In the genomic region with DNA sequence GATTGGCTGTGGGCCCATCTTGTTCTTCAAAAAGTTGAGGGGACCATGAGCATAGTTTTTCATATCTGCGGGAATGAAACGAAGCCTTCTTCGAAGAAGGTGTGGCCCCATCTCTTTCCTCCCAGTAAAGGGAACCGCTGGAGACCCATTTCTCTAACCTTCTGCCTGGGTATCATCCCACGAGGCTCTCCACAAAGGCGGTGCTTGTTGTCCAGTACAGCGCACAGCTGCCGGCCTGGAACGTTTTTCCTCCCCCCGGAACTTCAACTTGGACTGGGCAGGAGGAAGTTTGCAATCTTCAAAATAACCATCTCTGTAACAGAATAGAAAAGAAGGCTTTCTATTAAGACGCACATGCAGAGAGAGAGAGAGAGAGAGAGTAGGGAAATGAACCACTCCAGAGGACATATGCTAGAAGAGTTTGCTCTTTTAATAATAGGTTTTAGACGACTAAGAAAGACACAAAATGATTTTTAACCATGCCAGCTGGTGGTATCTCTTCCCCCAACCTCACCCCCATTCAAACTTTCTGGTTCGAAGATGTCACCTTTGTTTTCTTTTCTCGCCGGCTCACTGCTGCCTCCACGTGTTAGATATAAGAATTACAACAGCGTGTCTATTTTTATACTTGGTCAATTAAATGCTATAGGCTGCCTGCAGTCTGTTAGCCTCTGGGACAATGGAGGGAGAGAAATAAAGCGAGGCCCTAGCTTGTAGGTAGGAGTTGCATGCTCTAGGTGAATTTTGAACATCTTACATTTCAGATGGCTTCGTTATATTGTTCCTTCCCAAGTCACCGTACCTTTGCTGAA, we compare ENCODE assay signal across 8 mouse cellular contexts. TPM values are rescaled to one million over a fixed set of nuclear protein-coding genes. Genes with fewer than 3 reads are reported as not detected.
DNase-seq lines count a peak whose midpoint lies in the region; ATAC-seq and TF ChIP-seq lines count a peak whose summit lies in the region.
"Had no signal": no experiment of that assay in that cellular context is flagged by ENCODE, and none has a peak within 500 bp of the region (broad histone marks: within the 10 kb centered on the region; RNA-seq: fewer than 3 reads in every experiment).

No protein-coding gene starts in this region.

- WGBS in heart, embryonic 13.5 days, result 40% methylated on average over 20 of the region's 20 CpGs
- WGBS in liver, embryonic 14.5 days (ENCODE audit: insufficient replicate concordance), result 42% methylated on average over 20 of the region's 20 CpGs
- 40% methylated on average over 20 of the region's 20 CpGs for WGBS in neural tube, embryonic 13.5 days

- TF ChIP-seq EP300 in liver, embryonic 14.5 days (IDR thresholded peaks at IDR 0.05; ENCODE audit: low read depth), result no peak

- H3K36me3 ChIP-seq in E14TG2a.4 (ENCODE audit: insufficient read depth, low read length), result no peaks in the 10 kb centered on the region
- no peaks in the 10 kb centered on the region for H3K36me3 ChIP-seq in heart, embryonic 13.5 days
- no peaks in the 10 kb centered on the region for H3K36me3 ChIP-seq in liver, embryonic 14.5 days (replicated peaks; ENCODE audit: control insufficient read depth, insufficient read depth, low read depth)
- H3K36me3 ChIP-seq in neural tube, embryonic 13.5 days, result no peaks in the 10 kb centered on the region

- peak; percentile 70 for DNase-seq in embryo, embryonic 10 days (ENCODE audit: low spot score)
- peak; percentile 68 for DNase-seq in kidney, postnatal 10 days
- peak in 2 of 3 experiments; percentile 31 to 39 for DNase-seq in liver, embryonic 14.5 days (ENCODE audit: low read depth in 3 of 3, low spot score in 3 of 3)

- peak; percentile 55 for ATAC-seq in activated CD4-positive, CD25-positive, alpha-beta regulatory T cell, adult 4 months
- no peak for ATAC-seq in heart, embryonic 13.5 days (ENCODE audit: extremely low read depth, insufficient number of reproducible peaks, low FRiP score, low TSS enrichment)
- ATAC-seq in liver, embryonic 14.5 days (ENCODE audit: insufficient read depth), result no peak
- ATAC-seq in neural tube, embryonic 13.5 days (ENCODE audit: low read depth), result no peak

- peak overlapping the region; percentile 89 for H3K27ac ChIP-seq in heart, embryonic 13.5 days (replicated peaks)
- H3K27ac ChIP-seq in liver, embryonic 14.5 days, result no peak overlapping the region
- peak overlapping the region; percentile 69 for H3K27ac ChIP-seq in neural tube, embryonic 13.5 days (replicated peaks)
- H3K27ac ChIP-seq: macrophage had no signal

- no peak overlapping the region for H3K4me3 ChIP-seq in E14TG2a.4 (replicated peaks; ENCODE audit: low read length)
- no peak overlapping the region for H3K4me3 ChIP-seq in heart, embryonic 13.5 days
- H3K4me3 ChIP-seq in liver, embryonic 14.5 days (ENCODE audit: insufficient read depth in 1 of 2, low read depth in 2 of 2, low read length in 2 of 2), result no peak overlapping the region
- no peak overlapping the region for H3K4me3 ChIP-seq in neural tube, embryonic 13.5 days

- H3K9me3 ChIP-seq in E14TG2a.4 (ENCODE audit: low read length), result no peaks in the 10 kb centered on the region
- H3K9me3 ChIP-seq in heart, embryonic 13.5 days, result no peaks in the 10 kb centered on the region
- no peaks in the 10 kb centered on the region for H3K9me3 ChIP-seq in liver, embryonic 14.5 days (ENCODE audit: control insufficient read depth, low read length)
- H3K9me3 ChIP-seq in neural tube, embryonic 13.5 days, result no peaks in the 10 kb centered on the region

- peak overlapping the region; percentile 32; the same call in 1 of the 2 replicates for H3K4me2 ChIP-seq in heart, embryonic 13.5 days
- peak overlapping the region; percentile 20; the same call in 1 of the 2 replicates for H3K4me2 ChIP-seq in liver, embryonic 14.5 days (ENCODE audit: low read depth)
- no peak overlapping the region for H3K4me2 ChIP-seq in neural tube, embryonic 13.5 days

- no peak overlapping the region for H3K9ac ChIP-seq in heart, embryonic 13.5 days
- H3K9ac ChIP-seq in liver, embryonic 14.5 days (replicated peaks), result no peak overlapping the region
- no peak overlapping the region for H3K9ac ChIP-seq in neural tube, embryonic 13.5 days

- peaks cover 29% of the 10 kb centered on the region for H3K4me1 ChIP-seq in E14TG2a.4 (replicated peaks; ENCODE audit: low read depth, low read length)
- H3K4me1 ChIP-seq in heart, embryonic 13.5 days, result peaks cover 29% of the 10 kb centered on the region
- H3K4me1 ChIP-seq in liver, embryonic 14.5 days (replicated peaks; ENCODE audit: control insufficient read depth in 2 of 2, insufficient read depth in 2 of 2, low read length in 1 of 2), result 0 out of 4 replicates have a peak, but pooled peaks cover 0 to 4% of the 10 kb centered on the region in 2 experiments
- H3K4me1 ChIP-seq in neural tube, embryonic 13.5 days (replicated peaks), result peaks cover 25% of the 10 kb centered on the region

- TF ChIP-seq CTCF in E14TG2a.4 (conservative IDR thresholded peaks at IDR 0.05; ENCODE audit: low read length), result peak; percentile 99
- TF ChIP-seq CTCF in liver, embryonic 14.5 days (IDR thresholded peaks at IDR 0.05; ENCODE audit: low read depth), result peak; percentile 72

- peaks cover 2% of the 10 kb centered on the region for H3K27me3 ChIP-seq in E14TG2a.4 (ENCODE audit: insufficient read depth, low read length)
- no peaks in the 10 kb centered on the region for H3K27me3 ChIP-seq in heart, embryonic 13.5 days (replicated peaks)
- H3K27me3 ChIP-seq in liver, embryonic 14.5 days (ENCODE audit: control insufficient read depth, insufficient read depth, low read length), result no peaks in the 10 kb centered on the region
- H3K27me3 ChIP-seq in neural tube, embryonic 13.5 days, result no peaks in the 10 kb centered on the region

RNA-seq across cellular contexts. Expression of gene Abhd12b, which starts 9.1 kb away (rescaled TPM):
- polyA plus RNA-seq in activated CD4-positive, CD25-positive, alpha-beta regulatory T cell, adult 4 months (2017; shearing (Covaris generic)), result 1 to 10 TPM; 1.0 to 1.2 TPM
- not detected in 2 replicates for polyA plus RNA-seq in heart, embryonic 13.5 days (2015; fragmentation: Nextera tagmentation; extraction: Ambion mirVana)
- polyA plus RNA-seq in liver, embryonic 14.5 days (2012; rRNA removed), result not detected in 2 replicates
- polyA plus RNA-seq in liver, embryonic 14.5 days (2014; fragmentation: Nextera tagmentation; extraction: Ambion mirVana), result not detected in 2 replicates
- polyA plus RNA-seq in neural tube, embryonic 13.5 days (2015; fragmentation: Nextera tagmentation; extraction: Ambion mirVana), result 0.13 TPM in 1 of 2 replicates, not detected in the other
- polyA plus RNA-seq: macrophage had no signal

RNA-seq across cellular contexts. Expression of gene Nin, which starts 31.3 kb away (rescaled TPM):
- 10 to 100 TPM; 19.2 to 24.3 TPM for polyA plus RNA-seq in activated CD4-positive, CD25-positive, alpha-beta regulatory T cell, adult 4 months (2017; shearing (Covaris generic))
- 6.0 and 7.1 TPM in 2 replicates for polyA plus RNA-seq in heart, embryonic 13.5 days (2015; fragmentation: Nextera tagmentation; extraction: Ambion mirVana)
- 2.9 and 3.9 TPM in 2 replicates for polyA plus RNA-seq in liver, embryonic 14.5 days (2012; rRNA removed)
- polyA plus RNA-seq in liver, embryonic 14.5 days (2014; fragmentation: Nextera tagmentation; extraction: Ambion mirVana), result 2.8 and 3.7 TPM in 2 replicates
- polyA plus RNA-seq in neural tube, embryonic 13.5 days (2015; fragmentation: Nextera tagmentation; extraction: Ambion mirVana), result 11.5 and 12.1 TPM in 2 replicates
